Mouse (Mus musculus): ENCODE results near the gene Itgb5. TPM values are rescaled to one million over a fixed set of nuclear protein-coding genes. Genes with fewer than 3 reads are reported as not detected.
A peak's percentile ranks its signal among the peaks of the same experiment; 100 is the strongest.

Itgb5 gene
- polyA plus RNA-seq, 1 experiment from 2014 or later: 76.8 TPM

- 30% methylated on average over 2 of the region's 2 CpGs for WGBS
- ATAC-seq (ENCODE audit: insufficient number of reproducible peaks, low FRiP score): no peak
- H3K4me3 ChIP-seq: no peak overlapping the region
- no peaks in the 10 kb centered on the region for H3K36me3 ChIP-seq
- H3K4me1 ChIP-seq (replicated peaks): peaks cover 69% of the 10 kb centered on the region
- peak overlapping the region; percentile 20; the same call in 1 of the 2 replicates for H3K27ac ChIP-seq (ENCODE audit: poor library complexity, severe bottlenecking)
- H3K9me3 ChIP-seq (replicated peaks): no peaks in the 10 kb centered on the region
- no peaks in the 10 kb centered on the region for H3K27me3 ChIP-seq (replicated peaks)
- 0 out of 2 replicates have a peak overlapping the region, but pooled peaks have one; percentile 6 for H3K9ac ChIP-seq
- H3K4me2 ChIP-seq: no peak overlapping the region
These were observed 102.2 kb downstream of the Itgb5 start for GRCm38 (mm10) chr16:33931682-33932081.

- no peak for ATAC-seq (ENCODE audit: insufficient number of reproducible peaks, low FRiP score)
- no peak overlapping the region for H3K4me3 ChIP-seq
- peak overlapping the region; percentile 20 for H3K27ac ChIP-seq (ENCODE audit: poor library complexity, severe bottlenecking)
- no peaks in the 10 kb centered on the region for H3K36me3 ChIP-seq
- WGBS: 36% methylated on average over 5 of the region's 5 CpGs
- no peaks in the 10 kb centered on the region for H3K27me3 ChIP-seq (replicated peaks)
- peaks cover 74% of the 10 kb centered on the region for H3K4me1 ChIP-seq (replicated peaks)
- 0 out of 2 replicates have a peak overlapping the region, but pooled peaks have one; percentile 22 for H3K9ac ChIP-seq
- H3K4me2 ChIP-seq: no peak overlapping the region
- H3K9me3 ChIP-seq (replicated peaks): no peaks in the 10 kb centered on the region
These were observed 102.7 kb downstream of the Itgb5 start for GRCm38 (mm10) chr16:33932126-33932525.

GRCm38 (mm10) chr16:33933411-33933810, 103.9 kb downstream of the Itgb5 start:
- no peak overlapping the region for H3K27ac ChIP-seq (ENCODE audit: poor library complexity, severe bottlenecking)
- 86% methylated on average over 11 of the region's 11 CpGs for WGBS

GRCm38 (mm10) chr16:33934701-33935406, 105.4 kb downstream of the Itgb5 start:
- no peak for ATAC-seq (ENCODE audit: insufficient number of reproducible peaks, low FRiP score)
- H3K4me1 ChIP-seq (replicated peaks): peaks cover 76% of the 10 kb centered on the region
- 52% methylated on average over 5 of the region's 5 CpGs for WGBS

More at GRCm38 (mm10) chr16:33933411-33933810, 103.9 kb downstream of the Itgb5 start:
- ATAC-seq (ENCODE audit: insufficient number of reproducible peaks, low FRiP score): no peak
- Histone ChIP-seq H3K4me3 (no peak overlapping the region), H3K9me3 (replicated peaks) (no peaks in the 10 kb centered on the region), H3K4me1 (replicated peaks) (peaks cover 76% of the 10 kb centered on the region), H3K9ac (no peak overlapping the region), H3K27me3 (replicated peaks) (no peaks in the 10 kb centered on the region), H3K36me3 (no peaks in the 10 kb centered on the region), H3K4me2 (no peak overlapping the region)

GRCm38 (mm10) chr16:33935407-33935785, 105.9 kb downstream of the Itgb5 start:
- Histone ChIP-seq H3K4me2 (no peak overlapping the region), H3K4me1 (replicated peaks) (peaks cover 77% of the 10 kb centered on the region), H3K9ac (no peak overlapping the region), H3K36me3 (no peaks in the 10 kb centered on the region), H3K4me3 (no peak overlapping the region), H3K9me3 (replicated peaks) (no peaks in the 10 kb centered on the region), H3K27me3 (replicated peaks) (no peaks in the 10 kb centered on the region), H3K27ac (ENCODE audit: poor library complexity, severe bottlenecking) (no peak overlapping the region)
- ATAC-seq (ENCODE audit: insufficient number of reproducible peaks, low FRiP score): no peak
- 84% methylated on average over 6 of the region's 6 CpGs for WGBS

More at GRCm38 (mm10) chr16:33934701-33935406, 105.4 kb downstream of the Itgb5 start:
- Histone ChIP-seq H3K9me3 (replicated peaks) (no peaks in the 10 kb centered on the region), H3K4me3 (no peak overlapping the region), H3K27ac (ENCODE audit: poor library complexity, severe bottlenecking) (peak overlapping the region; percentile 70), H3K9ac (0 out of 2 replicates have a peak overlapping the region, but pooled peaks have one; percentile 28), H3K36me3 (no peaks in the 10 kb centered on the region), H3K4me2 (no peak overlapping the region), H3K27me3 (replicated peaks) (no peaks in the 10 kb centered on the region)

- no peaks in the 10 kb centered on the region for H3K36me3 ChIP-seq
- no peak overlapping the region for H3K9ac ChIP-seq
- no peaks in the 10 kb centered on the region for H3K9me3 ChIP-seq (replicated peaks)
- 82% methylated on average over 4 of the region's 4 CpGs for WGBS
- ATAC-seq (ENCODE audit: insufficient number of reproducible peaks, low FRiP score): no peak
- peaks cover 80% of the 10 kb centered on the region for H3K4me1 ChIP-seq (replicated peaks)
- H3K27ac ChIP-seq (ENCODE audit: poor library complexity, severe bottlenecking): peak overlapping the region; percentile 89
- no peaks in the 10 kb centered on the region for H3K27me3 ChIP-seq (replicated peaks)
- no peak overlapping the region for H3K4me3 ChIP-seq
- no peak overlapping the region for H3K4me2 ChIP-seq
These were observed 107.4 kb downstream of the Itgb5 start for GRCm38 (mm10) chr16:33936885-33937284.

GRCm38 (mm10) chr16:33937567-33937966, 108.1 kb downstream of the Itgb5 start:
- peaks cover 80% of the 10 kb centered on the region for H3K4me1 ChIP-seq (replicated peaks)
- peak overlapping the region; percentile 89 for H3K27ac ChIP-seq (ENCODE audit: poor library complexity, severe bottlenecking)
- ATAC-seq (ENCODE audit: insufficient number of reproducible peaks, low FRiP score): peak; percentile 67
- no peak overlapping the region for H3K4me2 ChIP-seq
- no peaks in the 10 kb centered on the region for H3K9me3 ChIP-seq (replicated peaks)
- H3K36me3 ChIP-seq: no peaks in the 10 kb centered on the region
- H3K9ac ChIP-seq: no peak overlapping the region
- H3K27me3 ChIP-seq (replicated peaks): no peaks in the 10 kb centered on the region
- no peak overlapping the region for H3K4me3 ChIP-seq
- 31% methylated on average over 8 of the region's 8 CpGs for WGBS

GRCm38 (mm10) chr16:33938311-33939132, 109.1 kb downstream of the Itgb5 start:
- 48% methylated on average over 12 of the region's 12 CpGs for WGBS
- Histone ChIP-seq H3K9me3 (replicated peaks) (no peaks in the 10 kb centered on the region), H3K4me2 (no peak overlapping the region), H3K9ac (0 out of 2 replicates have a peak overlapping the region, but pooled peaks have one; percentile 32), H3K27ac (ENCODE audit: poor library complexity, severe bottlenecking) (peak overlapping the region; percentile 89), H3K4me1 (replicated peaks) (peaks cover 84% of the 10 kb centered on the region), H3K27me3 (replicated peaks) (no peaks in the 10 kb centered on the region), H3K36me3 (0 out of 2 replicates have a peak, but pooled peaks cover 2% of the 10 kb centered on the region), H3K4me3 (no peak overlapping the region)
- ATAC-seq (ENCODE audit: insufficient number of reproducible peaks, low FRiP score): no peak

- peak overlapping the region; percentile 89 for H3K27ac ChIP-seq (ENCODE audit: poor library complexity, severe bottlenecking)
- H3K4me2 ChIP-seq: no peak overlapping the region
- H3K36me3 ChIP-seq: 0 out of 2 replicates have a peak, but pooled peaks cover 2% of the 10 kb centered on the region
These were observed 109.7 kb downstream of the Itgb5 start for GRCm38 (mm10) chr16:33939133-33939531.

GRCm38 (mm10) chr16:33939636-33940035, 110.2 kb downstream of the Itgb5 start:
- peaks cover 82% of the 10 kb centered on the region for H3K4me1 ChIP-seq (replicated peaks)
- H3K4me3 ChIP-seq: no peak overlapping the region
- peak overlapping the region; percentile 89 for H3K27ac ChIP-seq (ENCODE audit: poor library complexity, severe bottlenecking)
- H3K36me3 ChIP-seq: 0 out of 2 replicates have a peak, but pooled peaks cover 2% of the 10 kb centered on the region
- 49% methylated on average over 9 of the region's 9 CpGs for WGBS
- no peak for ATAC-seq (ENCODE audit: insufficient number of reproducible peaks, low FRiP score)
- H3K27me3 ChIP-seq (replicated peaks): no peaks in the 10 kb centered on the region
- no peaks in the 10 kb centered on the region for H3K9me3 ChIP-seq (replicated peaks)
- no peak overlapping the region for H3K4me2 ChIP-seq
- peak overlapping the region; percentile 32; the same call in 1 of the 2 replicates for H3K9ac ChIP-seq

More at GRCm38 (mm10) chr16:33939133-33939531, 109.7 kb downstream of the Itgb5 start:
- H3K4me1 ChIP-seq (replicated peaks): peaks cover 84% of the 10 kb centered on the region
- H3K9ac ChIP-seq: 0 out of 2 replicates have a peak overlapping the region, but pooled peaks have one; percentile 32
- no peak overlapping the region for H3K4me3 ChIP-seq
- ATAC-seq (ENCODE audit: insufficient number of reproducible peaks, low FRiP score): no peak
- H3K27me3 ChIP-seq (replicated peaks): no peaks in the 10 kb centered on the region
- no peaks in the 10 kb centered on the region for H3K9me3 ChIP-seq (replicated peaks)
- 58% methylated on average over 2 of the region's 2 CpGs for WGBS

GRCm38 (mm10) chr16:33940095-33940494, 110.6 kb downstream of the Itgb5 start:
- Histone ChIP-seq H3K27ac (ENCODE audit: poor library complexity, severe bottlenecking) (peak overlapping the region; percentile 89), H3K4me3 (no peak overlapping the region), H3K4me1 (replicated peaks) (peaks cover 84% of the 10 kb centered on the region), H3K36me3 (0 out of 2 replicates have a peak, but pooled peaks cover 2% of the 10 kb centered on the region), H3K9me3 (replicated peaks) (no peaks in the 10 kb centered on the region), H3K9ac (peak overlapping the region; percentile 32; the same call in 1 of the 2 replicates), H3K27me3 (replicated peaks) (no peaks in the 10 kb centered on the region), H3K4me2 (no peak overlapping the region)
- no peak for ATAC-seq (ENCODE audit: insufficient number of reproducible peaks, low FRiP score)
- 75% methylated on average over 5 of the region's 5 CpGs for WGBS
